Mouse (Mus musculus) naive thymus-derived CD4-positive, alpha-beta T cell, adult 5 months (primary cell): ENCODE results near the gene Map3k12. TPM values are rescaled to one million over a fixed set of nuclear protein-coding genes. Genes with fewer than 3 reads are reported as not detected.

Experiments used
- polyA plus RNA-seq: library from polyadenylated mRNA; unstranded; fragments of 100-300 nt; shearing (Covaris generic); gene quantifications from one replicate; pipeline ENCODE4 v1.2.1, GENCODE M21; 2017

Gene Map3k12
- polyA plus RNA-seq = 7.3 TPM

DNA sequence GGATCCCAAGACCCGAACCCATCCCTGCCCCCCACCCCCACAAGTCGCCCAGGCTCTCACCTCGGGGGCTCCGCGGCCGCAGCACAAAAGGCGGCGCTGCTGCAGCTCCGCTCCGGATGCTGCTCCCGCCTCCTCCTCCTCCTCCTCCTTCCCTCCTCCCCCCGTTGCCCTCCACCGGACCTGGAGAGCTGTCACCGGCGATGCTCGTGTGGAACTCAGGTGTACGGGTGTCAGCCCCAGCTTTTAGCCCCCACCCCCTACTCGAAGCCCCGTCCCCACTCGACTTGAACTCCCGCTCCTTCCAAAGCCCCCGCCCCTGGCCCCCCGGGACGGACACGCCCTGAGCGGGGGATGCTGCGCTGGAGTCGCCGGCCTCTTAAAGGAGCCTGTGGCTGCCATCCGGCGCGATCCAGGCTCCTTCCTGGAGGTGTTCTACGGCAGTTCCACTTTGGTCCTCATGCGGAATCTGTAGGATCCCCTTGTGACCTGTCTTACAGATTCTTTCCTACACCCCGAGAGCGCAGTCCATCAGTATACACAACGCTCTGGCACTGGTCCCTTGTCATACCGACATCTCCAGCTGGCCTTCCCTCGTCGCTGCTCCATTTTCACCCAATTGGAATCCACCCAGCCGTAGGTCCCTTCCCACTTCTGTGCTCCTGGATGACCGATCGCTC, at the start of gene Map3k12:
Gene Map3k12, minus strand, starts transcription at position 337 of the 677 bp plus-strand sequence.

DNA sequence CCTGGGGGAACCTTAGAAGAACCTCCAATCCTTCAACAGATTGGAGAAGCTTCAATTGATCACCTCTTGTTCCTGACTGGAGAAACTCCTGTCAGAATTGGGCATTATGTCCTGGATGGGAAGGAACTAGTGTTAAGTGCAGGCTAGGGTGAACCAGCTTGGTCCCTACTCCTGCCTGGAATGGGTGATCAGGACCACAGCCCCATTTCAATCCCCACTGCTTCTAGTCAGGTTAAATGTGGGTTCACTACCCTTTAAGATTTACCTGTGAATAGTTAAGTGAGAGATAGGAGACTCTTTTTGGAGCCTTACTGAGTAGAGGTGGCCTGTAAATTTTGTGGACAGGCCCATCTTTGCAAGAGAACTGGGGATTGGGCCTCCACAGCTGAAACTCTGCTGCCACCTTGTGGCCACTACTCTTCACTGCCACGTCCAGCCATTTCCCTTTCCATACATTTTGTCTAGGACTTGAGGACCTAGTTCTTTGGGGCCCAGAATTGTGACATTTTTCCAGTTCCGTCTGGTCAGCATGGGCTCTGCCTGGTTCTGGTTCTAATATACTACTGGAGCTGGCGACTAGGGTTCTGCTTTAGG, 8.1 kb upstream of the Map3k12 start, which contains the start of gene Npff:
Gene Npff, minus strand, starts transcription at position 51 of the 594 bp plus-strand sequence.

DNA sequence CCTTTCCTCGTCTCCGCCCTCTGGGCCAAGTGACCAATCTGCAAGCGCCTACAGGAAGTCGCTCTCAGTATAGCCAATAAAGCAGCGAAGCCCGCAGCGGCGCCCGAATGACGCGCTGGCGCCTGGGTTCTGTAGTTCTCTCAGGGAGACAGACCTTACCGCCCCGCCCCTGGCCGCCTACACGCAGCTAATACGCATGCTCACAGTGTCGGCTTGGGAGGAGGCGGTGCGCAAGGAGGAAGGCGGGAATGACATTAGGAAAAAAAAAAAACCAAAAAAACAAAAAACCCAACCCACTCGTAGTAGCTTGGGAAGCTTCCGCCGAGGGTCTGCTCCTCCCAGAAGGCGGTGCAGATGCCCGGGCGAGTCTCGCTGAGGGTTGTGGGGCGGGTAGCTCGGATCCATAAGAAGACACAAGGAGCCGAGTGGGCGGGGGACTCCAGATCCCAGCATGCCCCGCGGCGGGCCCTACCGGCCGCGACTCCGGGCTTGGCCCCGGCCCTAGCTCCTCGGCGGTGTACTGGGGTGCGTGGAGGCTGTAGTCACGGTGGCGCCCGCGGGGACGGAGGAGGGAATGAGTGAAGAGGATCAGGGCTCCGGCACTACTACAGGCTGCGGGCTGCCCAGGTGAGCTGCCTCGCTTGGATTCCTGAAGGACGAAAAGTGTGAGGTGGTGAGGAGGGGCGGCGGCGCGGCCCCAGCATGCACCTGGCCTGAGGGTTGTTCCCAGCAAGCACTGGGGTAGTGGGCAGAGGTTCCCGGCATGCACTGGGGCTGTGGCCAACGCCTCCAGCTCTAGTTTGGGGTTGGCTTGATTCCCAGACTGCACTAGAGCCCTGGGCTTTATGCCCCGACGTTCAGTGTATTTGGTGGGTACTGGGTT, 1.4 kb upstream of the Map3k12 start, which contains the start of gene Tarbp2:
Gene Tarbp2, plus strand, starts transcription at position 217 of the 883 bp plus-strand sequence.

DNA sequence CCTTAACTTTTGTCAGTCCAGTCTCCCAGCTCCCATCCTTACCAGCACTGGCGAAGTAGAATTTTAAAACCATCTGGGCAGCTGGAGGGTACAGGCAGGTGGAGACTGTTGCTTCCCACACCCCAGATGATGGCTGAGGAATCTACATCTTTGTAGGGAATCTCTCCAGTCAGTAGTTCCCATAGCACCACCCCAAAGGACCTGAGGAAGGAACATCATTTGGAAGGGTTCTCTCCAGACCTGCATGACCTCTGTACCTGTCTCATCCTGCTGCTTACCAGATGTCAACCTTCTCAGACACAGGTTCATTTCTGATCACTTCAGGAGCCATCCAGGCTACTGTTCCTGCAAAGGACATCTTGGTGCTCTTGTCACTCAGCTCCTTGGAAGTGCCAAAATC, 13.4 kb downstream of the Map3k12 start, which contains the start of gene Gm10337:
Gene Gm10337, plus strand, starts transcription at position 276 of the 400 bp plus-strand sequence.

DNA sequence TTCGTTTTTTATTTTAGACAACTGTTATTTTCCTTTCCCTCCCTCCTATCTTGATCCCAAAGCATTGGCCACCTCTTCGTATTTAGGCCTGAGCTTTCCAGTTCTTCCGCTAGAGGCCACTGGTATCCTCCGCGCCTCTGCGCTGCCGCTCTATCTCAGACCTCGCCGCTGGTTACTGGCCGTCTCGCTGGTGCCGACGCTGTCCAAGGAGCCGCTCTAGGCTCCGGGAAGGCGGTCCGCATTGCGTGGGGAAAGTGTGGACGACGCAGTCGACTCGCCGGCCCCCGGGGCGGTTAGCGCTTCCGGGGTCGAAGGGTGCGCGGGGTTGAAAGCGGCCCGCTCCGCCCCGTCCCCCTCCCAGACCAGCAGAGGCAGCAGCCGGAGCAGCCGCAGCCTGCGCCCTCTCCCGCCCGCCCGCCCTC, 46.7 kb downstream of the Map3k12 start, which contains the start of gene Pcbp2:
Gene Pcbp2, plus strand, starts transcription at position 357 of the 422 bp plus-strand sequence.

DNA sequence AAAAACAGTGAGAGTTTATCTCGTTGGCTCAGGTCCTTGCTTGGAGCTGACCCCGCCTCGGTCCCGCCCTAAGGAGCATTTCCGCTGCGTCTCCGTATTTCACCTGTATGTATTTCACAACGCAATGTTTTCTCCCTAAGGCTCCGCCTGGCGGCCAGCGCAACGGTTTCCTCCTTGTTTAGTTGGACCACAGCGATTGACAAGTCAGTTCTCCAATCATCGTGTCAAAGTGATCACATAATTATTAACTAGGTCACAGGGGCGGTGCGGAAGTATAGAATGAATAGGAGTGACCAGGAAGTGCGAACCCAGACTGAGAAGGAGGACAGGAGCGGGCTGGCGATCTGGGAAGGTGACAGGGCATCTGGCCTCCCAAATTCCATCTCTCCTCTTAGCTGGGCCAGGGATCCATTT, 58.0 kb downstream of the Map3k12 start, which contains the start of gene Prr13:
Gene Prr13, plus strand, starts transcription at position 125 of the 414 bp plus-strand sequence.

Other genes with a start within 250 kb of the Map3k12 start
- not detected for gene Gm9918, start 246.5 kb downstream of the Map3k12 start, polyA plus RNA-seq
- 34.6 TPM for gene Mfsd5, start 237.6 kb downstream of the Map3k12 start, polyA plus RNA-seq
- not detected for gene Espl1, start 220.8 kb downstream of the Map3k12 start, polyA plus RNA-seq
- gene Pfdn5, start 190.9 kb downstream of the Map3k12 start, polyA plus RNA-seq = 462 TPM
- gene Myg1, start 185.4 kb downstream of the Map3k12 start, polyA plus RNA-seq = 47.0 TPM
- gene Aaas, start 166.3 kb downstream of the Map3k12 start, polyA plus RNA-seq = 49.0 TPM
- gene Sp7, start 149.9 kb downstream of the Map3k12 start, polyA plus RNA-seq = not detected
- gene Sp1, start 110.9 kb downstream of the Map3k12 start, polyA plus RNA-seq = 19.8 TPM
- not detected for gene Amhr2, start 71.7 kb downstream of the Map3k12 start, polyA plus RNA-seq
- 106 TPM for gene Prr13, start 58.0 kb downstream of the Map3k12 start, polyA plus RNA-seq
- 141 TPM for gene Pcbp2, start 46.5 kb downstream of the Map3k12 start, polyA plus RNA-seq
- not detected for gene Gm10337, start 13.3 kb downstream of the Map3k12 start, polyA plus RNA-seq
- 77.4 TPM for gene Tarbp2, start 1.1 kb upstream of the Map3k12 start, polyA plus RNA-seq
- gene Npff, start 7.9 kb upstream of the Map3k12 start, polyA plus RNA-seq = 6.2 TPM
- not detected for gene Gm28047, start 108.0 kb upstream of the Map3k12 start, polyA plus RNA-seq
- 43.4 TPM for gene Atf7, start 108.4 kb upstream of the Map3k12 start, polyA plus RNA-seq
- 13.0 TPM for gene Atp5g2, start 155.3 kb upstream of the Map3k12 start, polyA plus RNA-seq
- 37.6 TPM for gene Calcoco1, start 205.1 kb upstream of the Map3k12 start, polyA plus RNA-seq